In genomic region chr2:112369941-112370340, GRCm38 (mm10) we compare ENCODE assay signal across 17 mouse cellular contexts. TPM values are rescaled to one million over a fixed set of nuclear protein-coding genes. Genes with fewer than 3 reads are reported as not detected.
A peak's percentile ranks its signal among the peaks of the same experiment; 100 is the strongest.
DNase-seq lines count a peak whose midpoint lies in the region; ATAC-seq and TF ChIP-seq lines count a peak whose summit lies in the region.
"Had no signal": no experiment of that assay in that cellular context is flagged by ENCODE, and none has a peak within 500 bp of the region (broad histone marks: within the 10 kb centered on the region; RNA-seq: fewer than 3 reads in every experiment).

No protein-coding gene starts in this region.

- no peaks in the 10 kb centered on the region for H3K27me3 ChIP-seq in testis, adult 2 months (ENCODE audit: control insufficient read depth, insufficient read depth, low read length)
- no peaks in the 10 kb centered on the region for H3K27me3 ChIP-seq in hindbrain, embryonic 11.5 days (ENCODE audit: control insufficient read depth, insufficient read depth, low read length)
- H3K27me3 ChIP-seq in forebrain, embryonic 11.5 days (ENCODE audit: control insufficient read depth, insufficient read depth, low read length): no peaks in the 10 kb centered on the region
- H3K27me3 ChIP-seq: embryonic facial prominence, embryonic 15.5 days; liver, embryonic 13.5 days had no signal

- H3K4me3 ChIP-seq in testis, adult 2 months (ENCODE audit: control insufficient read depth, low read depth, low read length): no peak overlapping the region
- H3K4me3 ChIP-seq in hindbrain, embryonic 11.5 days (ENCODE audit: low read depth, low read length): no peak overlapping the region
- H3K4me3 ChIP-seq in forebrain, embryonic 11.5 days (ENCODE audit: low read depth, low read length): no peak overlapping the region
- H3K4me3 ChIP-seq: embryonic facial prominence, embryonic 15.5 days; kidney, embryonic 15.5 days; liver, embryonic 13.5 days had no signal

- ATAC-seq in cerebellum, adult (ENCODE audit: insufficient number of reproducible peaks, low FRiP score, low TSS enrichment): no peak
- no peak for ATAC-seq in hindbrain, embryonic 11.5 days (ENCODE audit: low FRiP score)
- no peak for ATAC-seq in forebrain, embryonic 11.5 days (replicated peaks; ENCODE audit: low FRiP score)
- ATAC-seq: forebrain, embryonic 14.5 days; hindbrain, embryonic 16.5 days had no signal

- 82% methylated on average over 5 of the region's 5 CpGs for WGBS in hindbrain, embryonic 11.5 days
- WGBS in forebrain, embryonic 11.5 days: 84% methylated on average over 5 of the region's 5 CpGs

- no peak overlapping the region for H3K4me2 ChIP-seq in hindbrain, embryonic 11.5 days (replicated peaks; ENCODE audit: low read depth, low read length)
- H3K4me2 ChIP-seq in forebrain, embryonic 11.5 days (ENCODE audit: low read depth, low read length, severe bottlenecking): no peak overlapping the region
- H3K4me2 ChIP-seq: embryonic facial prominence, embryonic 15.5 days; kidney, embryonic 15.5 days; liver, embryonic 13.5 days had no signal

- no peaks in the 10 kb centered on the region for H3K4me1 ChIP-seq in testis, adult 2 months (ENCODE audit: control insufficient read depth, insufficient read depth, low read length)
- H3K4me1 ChIP-seq in hindbrain, embryonic 11.5 days (replicated peaks; ENCODE audit: control insufficient read depth, insufficient read depth, low read length): no peaks in the 10 kb centered on the region; the same call in 1 of the 2 replicates
- H3K4me1 ChIP-seq in forebrain, embryonic 11.5 days (replicated peaks; ENCODE audit: control insufficient read depth, insufficient read depth, low read length): peaks cover 3% of the 10 kb centered on the region; the same call in 1 of the 2 replicates

- H3K27ac ChIP-seq in testis, adult 2 months (ENCODE audit: control insufficient read depth, insufficient read depth, low read depth, low read length): 0 out of 2 replicates have a peak overlapping the region, but pooled peaks have one; percentile 4
- no peak overlapping the region for H3K27ac ChIP-seq in hindbrain, embryonic 11.5 days (ENCODE audit: low read depth, low read length)
- no peak overlapping the region for H3K27ac ChIP-seq in forebrain, embryonic 11.5 days (ENCODE audit: low read depth, low read length)
- H3K27ac ChIP-seq: embryonic facial prominence, embryonic 15.5 days; kidney, embryonic 15.5 days; liver, embryonic 13.5 days; stomach, postnatal 0 days had no signal

- DNase-seq in cerebellum, adult 11-12 months: peak; percentile 14
- no peak for DNase-seq in testis, postnatal 14 days (ENCODE audit: low spot score)
- DNase-seq in heart, adult 9 months (ENCODE audit: low spot score in 2 of 2): peak; percentile 50 to 69
- DNase-seq in hindbrain, embryonic 11.5 days (ENCODE audit: low spot score): no peak
- no peak for DNase-seq in forebrain, embryonic 11.5 days (ENCODE audit: low spot score)
- DNase-seq in layer of hippocampus, postnatal 14 days (ENCODE audit: low spot score in 2 of 2): no peak
- DNase-seq: B cell, adult 2 months; cerebellum, postnatal 36 days; liver, embryonic 13.5 days; spleen, adult 18-20 months had no signal

- no peaks in the 10 kb centered on the region for H3K9me3 ChIP-seq in hindbrain, embryonic 11.5 days (ENCODE audit: control insufficient read depth, low read length)
- H3K9me3 ChIP-seq in forebrain, embryonic 11.5 days (ENCODE audit: control insufficient read depth, low read length): no peaks in the 10 kb centered on the region
- H3K9me3 ChIP-seq: embryonic facial prominence, embryonic 15.5 days; kidney, embryonic 15.5 days; liver, embryonic 13.5 days had no signal

- no peak for TF ChIP-seq CTCF in testis, adult 2 months (IDR thresholded peaks at IDR 0.05; ENCODE audit: control insufficient read depth, insufficient read depth, insufficient replicate concordance, low read depth, low read length)

- H3K36me3 ChIP-seq in testis, adult 2 months (ENCODE audit: control insufficient read depth, insufficient read depth, low read length): no peaks in the 10 kb centered on the region
- H3K36me3 ChIP-seq in hindbrain, embryonic 11.5 days (ENCODE audit: control insufficient read depth, insufficient read depth, low read length): no peaks in the 10 kb centered on the region
- no peaks in the 10 kb centered on the region for H3K36me3 ChIP-seq in forebrain, embryonic 11.5 days (ENCODE audit: control insufficient read depth, insufficient read depth, low read length)
- H3K36me3 ChIP-seq: embryonic facial prominence, embryonic 15.5 days; kidney, embryonic 15.5 days had no signal

- no peak overlapping the region for H3K9ac ChIP-seq in hindbrain, embryonic 11.5 days (ENCODE audit: low read depth, low read length)
- H3K9ac ChIP-seq in forebrain, embryonic 11.5 days (ENCODE audit: low read length): no peak overlapping the region
- H3K9ac ChIP-seq: embryonic facial prominence, embryonic 15.5 days; kidney, embryonic 15.5 days; liver, embryonic 13.5 days had no signal

- no peak for TF ChIP-seq POLR2A in testis, adult 2 months (IDR thresholded peaks at IDR 0.05; ENCODE audit: control insufficient read depth, low read depth, low read length)

RNA-seq across cellular contexts. Expression of gene Emc4, which starts 2.1 kb away (rescaled TPM):
- 105 and 118 TPM in 2 replicates for polyA plus RNA-seq in testis, adult 2 months (2012; rRNA removed)
- polyA plus RNA-seq in hindbrain, embryonic 11.5 days (2014; fragmentation: Nextera tagmentation; extraction: Ambion mirVana): 113 and 121 TPM in 2 replicates
- 99.7 and 111 TPM in 2 replicates for polyA plus RNA-seq in forebrain, embryonic 11.5 days (2014; fragmentation: Nextera tagmentation; extraction: Ambion mirVana)
- total RNA-seq in layer of hippocampus, postnatal 14 days (2021): 100 to 1,000 TPM; 160 to 166 TPM

RNA-seq across cellular contexts. Expression of gene Katnbl1, which starts 9.1 kb away (rescaled TPM):
- 0.78 and 1.1 TPM in 2 replicates for polyA plus RNA-seq in testis, adult 2 months (2012; rRNA removed)
- polyA plus RNA-seq in hindbrain, embryonic 11.5 days (2014; fragmentation: Nextera tagmentation; extraction: Ambion mirVana): 53.4 and 55.1 TPM in 2 replicates
- 49.8 and 53.6 TPM in 2 replicates for polyA plus RNA-seq in forebrain, embryonic 11.5 days (2014; fragmentation: Nextera tagmentation; extraction: Ambion mirVana)
- total RNA-seq in layer of hippocampus, postnatal 14 days (2021): 10 to 100 TPM; 11.2 to 12.0 TPM

Comparison
In these comparisons a context has a peak if more than half of its experiments do, and no peak if none do; other contexts are left out.
1. DNase-seq: peak in cerebellum, adult 11-12 months (single experiment) and heart, adult 9 months (2 of 2); none in testis, postnatal 14 days (single experiment), hindbrain, embryonic 11.5 days (single experiment), forebrain, embryonic 11.5 days (single experiment) and layer of hippocampus, postnatal 14 days (0 of 2).
2. RNA of gene Katnbl1, which starts 9.1 kb away (polyA plus RNA-seq): 53.4 to 55.1 TPM in hindbrain, embryonic 11.5 days and 49.8 to 53.6 TPM in forebrain, embryonic 11.5 days; 0.78 to 1.1 TPM in testis, adult 2 months; every median in the first group is over 10 times any median in the second.